Mouse (Mus musculus): Measurements from ENCODE around the gene Olfr1188. TPM values are rescaled to one million over a fixed set of nuclear protein-coding genes. Genes with fewer than 3 reads are reported as not detected.
"Not testable (repeated sequence)": the region's sequence is repeated elsewhere in the genome, so short reads cannot be mapped to it uniquely, and the experiment has no call there.

Olfr1188 gene
- polyA plus RNA-seq (2012; ENCODE audit: insufficient read depth, insufficient read length, missing spikeins): not detected in 2 replicates

- H3K27ac ChIP-seq (ENCODE audit: insufficient read depth, low read depth, low read length): no peak within 1 kb of the TSS
- no peak within 1 kb of the TSS for H3K4me3 ChIP-seq (ENCODE audit: insufficient read depth, low read length)
- H3K4me1 ChIP-seq (ENCODE audit: control insufficient read depth, insufficient read depth, low read length): no peaks in the 10 kb centered on the region
- TF ChIP-seq CTCF (IDR thresholded peaks at IDR 0.05; ENCODE audit: low read depth, low read length): no peak
- no peak for TF ChIP-seq POLR2A (IDR thresholded peaks at IDR 0.05; ENCODE audit: borderline replicate concordance, low read depth, low read length)
Observed at GRCm38 (mm10) chr2:88556635-88557034, at the start of gene Olfr1188. TSS of gene Olfr1188 (plus strand) at chr2:88556935.

- TF ChIP-seq CTCF (IDR thresholded peaks at IDR 0.05; ENCODE audit: low read depth, low read length) (no peak), POLR2A (IDR thresholded peaks at IDR 0.05; ENCODE audit: borderline replicate concordance, low read depth, low read length) (no peak)
- H3K4me3 ChIP-seq (ENCODE audit: insufficient read depth, low read length): no peak within 1 kb of the TSS
- H3K4me1 ChIP-seq (ENCODE audit: control insufficient read depth, insufficient read depth, low read length): no peaks in the 10 kb centered on the region
- no peak within 1 kb of the TSS for H3K27ac ChIP-seq (ENCODE audit: insufficient read depth, low read depth, low read length)
Observed at GRCm38 (mm10) chr2:88518251-88518650, 38.5 kb upstream of the Olfr1188 start, which contains the start of gene Olfr1186. TSS of gene Olfr1186 (plus strand) at chr2:88518551.

- H3K4me3 ChIP-seq (ENCODE audit: insufficient read depth, low read length): no peak overlapping the region
- no peak overlapping the region for H3K27ac ChIP-seq (ENCODE audit: insufficient read depth, low read depth, low read length)
- no peak for TF ChIP-seq CTCF (IDR thresholded peaks at IDR 0.05; ENCODE audit: low read depth, low read length)
- TF ChIP-seq POLR2A (IDR thresholded peaks at IDR 0.05; ENCODE audit: borderline replicate concordance, low read depth, low read length): no peak
- H3K4me1 ChIP-seq (ENCODE audit: control insufficient read depth, insufficient read depth, low read length): no peaks in the 10 kb centered on the region
Observed at GRCm38 (mm10) chr2:88525720-88526119, 31.0 kb upstream of the Olfr1188 start.

GRCm38 (mm10) chr2:88572696-88573095 lies 16.0 kb downstream of the Olfr1188 start:
- not testable (repeated sequence) for H3K4me3 ChIP-seq (ENCODE audit: insufficient read depth, low read length); H3K4me1 ChIP-seq (ENCODE audit: control insufficient read depth, insufficient read depth, low read length); H3K27ac ChIP-seq (ENCODE audit: insufficient read depth, low read depth, low read length)

- Histone ChIP-seq H3K27ac (ENCODE audit: insufficient read depth, low read depth, low read length) (no peak within 1 kb of the TSS), H3K4me1 (ENCODE audit: control insufficient read depth, insufficient read depth, low read length) (no peaks in the 10 kb centered on the region), H3K4me3 (ENCODE audit: insufficient read depth, low read length) (no peak within 1 kb of the TSS)
- TF ChIP-seq CTCF (IDR thresholded peaks at IDR 0.05; ENCODE audit: low read depth, low read length) (no peak), POLR2A (IDR thresholded peaks at IDR 0.05; ENCODE audit: borderline replicate concordance, low read depth, low read length) (no peak)
Observed at GRCm38 (mm10) chr2:88586154-88586553, 29.4 kb downstream of the Olfr1188 start, which contains the start of gene Olfr1189. TSS of gene Olfr1189 (plus strand) at chr2:88586454.

Other genes starting within 250 kb of the Olfr1188 start
- not detected in 2 replicates for gene Olfr1174-ps, start 241.8 kb upstream of the Olfr1188 start, polyA plus RNA-seq (2012; ENCODE audit: insufficient read depth, insufficient read length, missing spikeins)
- gene Olfr1175-ps, start 229.7 kb upstream of the Olfr1188 start, polyA plus RNA-seq (2012; ENCODE audit: insufficient read depth, insufficient read length, missing spikeins): 0.15 TPM in 1 of 2 replicates, not detected in the other
- gene Olfr1176, start 220.2 kb upstream of the Olfr1188 start, polyA plus RNA-seq (2012; ENCODE audit: insufficient read depth, insufficient read length, missing spikeins): not detected in 2 replicates
- not detected in 2 replicates for gene Olfr1177-ps, start 210.4 kb upstream of the Olfr1188 start, polyA plus RNA-seq (2012; ENCODE audit: insufficient read depth, insufficient read length, missing spikeins)
- not detected in 2 replicates for gene Olfr1178, start 169.9 kb upstream of the Olfr1188 start, polyA plus RNA-seq (2012; ENCODE audit: insufficient read depth, insufficient read length, missing spikeins)
- gene Olfr1179, start 150.5 kb upstream of the Olfr1188 start, polyA plus RNA-seq (2012; ENCODE audit: insufficient read depth, insufficient read length, missing spikeins): not detected in 2 replicates
- gene Olfr1180, start 137.8 kb upstream of the Olfr1188 start, polyA plus RNA-seq (2012; ENCODE audit: insufficient read depth, insufficient read length, missing spikeins): not detected in 2 replicates
- not detected in 2 replicates for gene Olfr1181, start 130.8 kb upstream of the Olfr1188 start, polyA plus RNA-seq (2012; ENCODE audit: insufficient read depth, insufficient read length, missing spikeins)
- gene Gm13757, start 107.8 kb upstream of the Olfr1188 start, polyA plus RNA-seq (2012; ENCODE audit: insufficient read depth, insufficient read length, missing spikeins): not detected in 2 replicates
- 0.07 and 0.13 TPM in 2 replicates for gene Olfr1183, start 102.1 kb upstream of the Olfr1188 start, polyA plus RNA-seq (2012; ENCODE audit: insufficient read depth, insufficient read length, missing spikeins)
- gene Olfr1184, start 73.3 kb upstream of the Olfr1188 start, polyA plus RNA-seq (2012; ENCODE audit: insufficient read depth, insufficient read length, missing spikeins): not detected in 2 replicates
- not detected in 2 replicates for gene Olfr1185-ps1, start 63.6 kb upstream of the Olfr1188 start, polyA plus RNA-seq (2012; ENCODE audit: insufficient read depth, insufficient read length, missing spikeins)
- not detected in 2 replicates for gene Olfr1186, start 38.4 kb upstream of the Olfr1188 start, polyA plus RNA-seq (2012; ENCODE audit: insufficient read depth, insufficient read length, missing spikeins)
- not detected in 2 replicates for gene Olfr1189, start 29.5 kb downstream of the Olfr1188 start, polyA plus RNA-seq (2012; ENCODE audit: insufficient read depth, insufficient read length, missing spikeins)
- 0.12 TPM in 1 of 2 replicates, not detected in the other for gene Olfr1191-ps1, start 83.6 kb downstream of the Olfr1188 start, polyA plus RNA-seq (2012; ENCODE audit: insufficient read depth, insufficient read length, missing spikeins)
- 0.12 TPM in 1 of 2 replicates, not detected in the other for gene Olfr1192-ps1, start 91.6 kb downstream of the Olfr1188 start, polyA plus RNA-seq (2012; ENCODE audit: insufficient read depth, insufficient read length, missing spikeins)
- 0.45 TPM in 1 of 2 replicates, not detected in the other for gene Olfr1193, start 118.7 kb downstream of the Olfr1188 start, polyA plus RNA-seq (2012; ENCODE audit: insufficient read depth, insufficient read length, missing spikeins)
- gene Olfr1195, start 132.3 kb downstream of the Olfr1188 start, polyA plus RNA-seq (2012; ENCODE audit: insufficient read depth, insufficient read length, missing spikeins): not detected in 2 replicates
- not detected in 2 replicates for gene Olfr1196, start 147.7 kb downstream of the Olfr1188 start, polyA plus RNA-seq (2012; ENCODE audit: insufficient read depth, insufficient read length, missing spikeins)
- not detected in 2 replicates for gene Olfr1197, start 175.4 kb downstream of the Olfr1188 start, polyA plus RNA-seq (2012; ENCODE audit: insufficient read depth, insufficient read length, missing spikeins)
- not detected in 2 replicates for gene Olfr1198, start 194.4 kb downstream of the Olfr1188 start, polyA plus RNA-seq (2012; ENCODE audit: insufficient read depth, insufficient read length, missing spikeins)
- not detected in 2 replicates for gene Olfr1199, start 203.5 kb downstream of the Olfr1188 start, polyA plus RNA-seq (2012; ENCODE audit: insufficient read depth, insufficient read length, missing spikeins)
- not detected in 2 replicates for gene Olfr1200, start 213.6 kb downstream of the Olfr1188 start, polyA plus RNA-seq (2012; ENCODE audit: insufficient read depth, insufficient read length, missing spikeins)
- gene Olfr1201, start 236.1 kb downstream of the Olfr1188 start, polyA plus RNA-seq (2012; ENCODE audit: insufficient read depth, insufficient read length, missing spikeins): not detected in 2 replicates